Mouse (Mus musculus) neural tube, embryonic 13.5 days (tissue): ENCODE data around the gene Hspa12b. TPM values are rescaled to one million over a fixed set of nuclear protein-coding genes. Genes with fewer than 3 reads are reported as not detected.
A peak's percentile ranks its signal among the peaks of the same experiment; 100 is the strongest.

Experiments used
- ATAC-seq: fragments of 200-750 bp; cut with Nextera tagmentation; 2 replicates; pipeline ENCODE4 v1.8.0; 2017; ENCODE audit warnings: low read depth, mild to moderate bottlenecking, moderate TSS enrichment, moderate library complexity
- H3K27ac ChIP-seq: fragments of 300-500 bp; sonication (generic); replicated peaks from 2 replicates; pipeline ENCODE4 v1.5.1; 2015; ENCODE audit warnings: moderate library complexity, mild to moderate bottlenecking, inconsistent platforms
- H3K27me3 ChIP-seq: fragments of 300-500 bp; sonication (generic); 2 replicates; pipeline ENCODE4 v1.6.1; 2015; ENCODE audit warnings: mild to moderate bottlenecking, inconsistent platforms
- H3K36me3 ChIP-seq: fragments of 300-500 bp; sonication (generic); 2 replicates; pipeline ENCODE4 v1.6.1; 2015; ENCODE audit warnings: mild to moderate bottlenecking, inconsistent platforms
- H3K4me1 ChIP-seq: fragments of 300-500 bp; sonication (generic); replicated peaks from 2 replicates; pipeline ENCODE4 v1.6.1; 2015; ENCODE audit warnings: inconsistent platforms
- H3K4me2 ChIP-seq: fragments of 300-500 bp; sonication (generic); 2 replicates; pipeline ENCODE4 v1.6.1; 2015; ENCODE audit warnings: inconsistent platforms, mild to moderate bottlenecking, moderate library complexity
- H3K4me3 ChIP-seq: fragments of 300-500 bp; sonication (generic); 2 replicates; pipeline ENCODE4 v1.5.1; 2015; ENCODE audit warnings: mild to moderate bottlenecking, inconsistent platforms
- H3K9ac ChIP-seq: fragments of 300-500 bp; sonication (generic); 2 replicates; pipeline ENCODE4 v1.6.1; 2015; ENCODE audit warnings: moderate library complexity, mild to moderate bottlenecking, inconsistent platforms
- H3K9me3 ChIP-seq: fragments of 300-500 bp; sonication (generic); 2 replicates; pipeline ENCODE4 v1.6.1; 2016; ENCODE audit warnings: inconsistent platforms
- WGBS: fragments of 180-500 bp; shearing (Covaris S2); methylation state at CpG from one replicate; pipeline ENCODE4 v1.1.7; 2015; 5-methylcytosine and 5-hydroxymethylcytosine counted together
- polyA plus RNA-seq: library from polyadenylated mRNA; unstranded; fragments of >200 nt; fragmentation: Nextera tagmentation; extraction: Ambion mirVana; gene quantifications from 2 replicates; pipeline ENCODE4 v1.2.1, GENCODE M21; 2015

Gene Hspa12b
- polyA plus RNA-seq: 5.1 and 6.0 TPM in 2 replicates

DNA sequence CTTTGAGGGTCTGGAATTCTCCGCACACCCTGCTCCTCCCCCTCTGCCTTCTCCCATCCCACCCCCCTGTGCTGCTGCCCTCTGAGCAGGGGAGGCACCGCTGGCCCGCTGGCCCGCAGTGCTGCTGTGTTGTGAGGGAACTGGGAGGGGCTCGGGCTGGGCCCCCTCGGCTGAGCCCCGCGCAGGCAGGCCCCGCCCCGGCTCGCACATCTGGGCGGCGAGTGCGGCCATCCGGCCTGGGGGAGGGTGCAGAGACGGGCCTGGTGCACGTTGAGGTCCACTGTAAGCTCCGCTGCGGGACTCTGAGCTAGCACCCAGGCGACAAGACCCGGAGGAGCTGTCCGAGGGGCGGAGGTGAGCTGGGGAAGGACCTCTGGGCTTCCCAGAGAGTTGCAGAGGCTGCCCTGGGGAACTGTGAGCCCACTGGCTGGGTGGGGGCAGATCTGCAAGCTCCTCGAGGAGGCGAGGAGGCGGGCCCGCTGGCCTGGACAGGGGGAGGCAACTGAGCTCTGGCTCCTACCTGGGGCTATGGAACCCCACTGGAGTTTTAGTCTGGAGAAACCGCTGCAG lies at the start of gene Hspa12b:
Hspa12b (plus strand) TSS at position 120 of the 570 bp plus-strand sequence.
- 2% methylated on average over 28 of the region's 28 CpGs for WGBS
- ATAC-seq: peak; percentile 78
- 0 out of 2 replicates have a peak within 1 kb of the TSS, but pooled peaks have one; percentile 38 for H3K27ac ChIP-seq

DNA sequence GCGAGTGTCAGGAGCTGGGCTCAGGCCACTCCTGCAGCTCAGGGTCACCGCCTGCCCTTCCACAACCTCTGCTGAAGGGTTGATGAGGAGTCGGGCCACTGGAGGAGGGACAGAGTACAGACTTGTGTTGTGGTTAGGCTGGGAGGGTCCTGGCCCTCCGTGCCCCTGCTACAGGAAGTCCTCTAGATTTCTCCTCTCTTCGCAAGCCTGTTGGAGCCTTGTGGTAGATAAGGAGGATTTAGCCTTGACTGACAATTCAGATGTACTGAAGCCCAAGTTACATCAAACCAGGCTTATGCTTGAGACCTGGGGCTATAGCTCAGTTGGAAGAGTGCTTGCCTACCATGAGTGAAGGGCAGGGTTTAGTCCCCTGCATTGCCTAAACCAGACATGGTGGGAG lies 46.6 kb upstream of the Hspa12b start:
- Histone ChIP-seq H3K36me3 (no peaks in the 10 kb centered on the region), H3K9me3 (no peaks in the 10 kb centered on the region), H3K9ac (no peak overlapping the region), H3K4me1 (no peaks in the 10 kb centered on the region), H3K4me3 (no peak overlapping the region), H3K27me3 (no peaks in the 10 kb centered on the region), H3K4me2 (no peak overlapping the region), H3K27ac (no peak overlapping the region)
- no peak for ATAC-seq
- 82% methylated on average over 5 of the region's 5 CpGs for WGBS

More for the DNA sequence above, at the start of gene Hspa12b:
- Histone ChIP-seq H3K9me3 (no peaks in the 10 kb centered on the region), H3K27me3 (no peaks in the 10 kb centered on the region), H3K9ac (peak within 1 kb of the TSS; percentile 69), H3K4me1 (peaks cover 17% of the 10 kb centered on the region), H3K36me3 (no peaks in the 10 kb centered on the region), H3K4me2 (peak within 1 kb of the TSS; percentile 70), H3K4me3 (peak within 1 kb of the TSS; percentile 41)

DNA sequence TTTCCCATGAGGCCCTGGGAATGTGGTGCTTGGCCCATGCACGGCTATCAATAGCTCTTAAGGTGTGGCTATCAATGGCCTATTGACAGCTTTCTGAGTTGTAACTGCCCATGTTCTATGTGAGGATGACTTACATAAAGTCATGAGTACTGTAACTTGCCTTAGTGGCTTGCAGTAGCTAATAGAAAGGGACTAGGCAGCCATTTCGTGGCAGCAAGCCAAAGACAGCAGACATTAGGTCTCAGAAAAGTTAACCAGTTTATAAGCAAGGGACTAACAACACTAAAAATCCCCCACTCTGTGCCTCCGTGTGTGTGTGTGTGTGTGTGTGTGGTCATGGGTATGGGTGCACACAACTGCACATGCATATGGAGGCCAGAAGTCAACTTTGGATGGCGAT lies 42.9 kb upstream of the Hspa12b start:
- no peaks in the 10 kb centered on the region for H3K4me1 ChIP-seq
- H3K27ac ChIP-seq: no peak overlapping the region
- no peak overlapping the region for H3K4me3 ChIP-seq
- WGBS: 87% methylated on average over 4 of the region's 4 CpGs
- H3K9ac ChIP-seq: no peak overlapping the region
- H3K36me3 ChIP-seq: no peaks in the 10 kb centered on the region
- H3K4me2 ChIP-seq: no peak overlapping the region
- no peak for ATAC-seq
- no peaks in the 10 kb centered on the region for H3K27me3 ChIP-seq
- no peaks in the 10 kb centered on the region for H3K9me3 ChIP-seq

DNA sequence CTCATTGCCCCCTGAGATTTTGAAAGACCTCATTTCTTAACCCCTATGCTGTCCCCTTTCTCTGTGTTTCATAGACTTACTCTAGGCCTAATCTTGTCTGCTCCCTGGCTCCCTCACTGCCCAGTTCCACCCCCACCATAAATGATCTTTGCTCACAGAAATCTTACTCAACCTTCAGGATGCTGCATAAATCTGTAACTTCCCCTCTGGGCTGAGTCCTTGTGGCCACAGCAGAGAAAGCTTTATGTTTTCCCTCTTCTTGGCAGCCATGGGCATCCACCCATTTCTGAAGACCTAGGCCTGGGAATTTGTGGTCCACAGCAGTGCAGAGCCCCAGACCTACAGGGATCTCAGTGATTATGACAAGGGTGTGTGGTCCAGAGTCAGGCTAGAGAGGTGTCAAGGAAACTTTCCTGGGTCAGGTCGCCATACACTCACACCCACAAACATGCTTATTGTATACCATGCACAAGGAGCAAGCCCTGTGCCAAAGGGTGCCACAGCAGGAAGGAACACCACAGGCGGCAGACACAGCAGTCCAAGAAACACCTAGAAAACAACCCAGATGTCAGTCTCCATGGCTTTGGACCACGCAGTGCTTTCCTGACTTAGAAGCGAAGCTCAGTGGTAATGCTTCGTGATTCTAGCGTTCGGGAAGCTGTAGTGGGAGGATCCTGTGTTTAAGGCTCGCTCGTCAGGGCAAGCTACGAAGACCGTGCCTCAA lies 40.3 kb upstream of the Hspa12b start, which contains the start of gene Siglec1:
Siglec1 (minus strand) TSS at position 99 of the 724 bp plus-strand sequence.
- no peaks in the 10 kb centered on the region for H3K4me1 ChIP-seq
- no peak within 1 kb of the TSS for H3K4me2 ChIP-seq
- H3K9me3 ChIP-seq: no peaks in the 10 kb centered on the region
- no peaks in the 10 kb centered on the region for H3K36me3 ChIP-seq
- H3K4me3 ChIP-seq: no peak within 1 kb of the TSS
- no peak within 1 kb of the TSS for H3K27ac ChIP-seq
- WGBS: 85% methylated on average over 11 of the region's 11 CpGs
- no peaks in the 10 kb centered on the region for H3K27me3 ChIP-seq
- no peak within 1 kb of the TSS for H3K9ac ChIP-seq
- no peak for ATAC-seq

DNA sequence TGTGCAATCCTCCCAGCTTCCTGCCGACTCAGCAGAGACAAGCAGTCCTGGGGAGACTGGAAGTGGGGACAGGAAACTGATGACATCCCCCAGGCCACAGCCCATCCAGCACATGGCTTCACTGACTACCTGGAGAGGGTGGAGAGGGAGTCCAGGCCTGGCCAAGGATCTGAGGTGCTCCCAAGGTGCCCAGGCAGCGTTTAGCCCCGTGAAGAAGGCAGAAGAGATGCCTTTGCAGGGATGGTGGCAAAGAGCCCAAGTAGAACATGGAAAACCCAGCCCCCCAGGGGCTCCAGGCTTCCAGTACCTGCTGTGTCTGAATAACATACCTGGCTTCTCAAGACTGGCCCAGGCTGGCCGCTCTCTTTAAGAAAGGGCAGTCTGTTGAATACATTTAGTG lies 38.5 kb upstream of the Hspa12b start:
- no peak overlapping the region for H3K4me3 ChIP-seq
- 86% methylated on average over 4 of the region's 4 CpGs for WGBS
- ATAC-seq: no peak

DNA sequence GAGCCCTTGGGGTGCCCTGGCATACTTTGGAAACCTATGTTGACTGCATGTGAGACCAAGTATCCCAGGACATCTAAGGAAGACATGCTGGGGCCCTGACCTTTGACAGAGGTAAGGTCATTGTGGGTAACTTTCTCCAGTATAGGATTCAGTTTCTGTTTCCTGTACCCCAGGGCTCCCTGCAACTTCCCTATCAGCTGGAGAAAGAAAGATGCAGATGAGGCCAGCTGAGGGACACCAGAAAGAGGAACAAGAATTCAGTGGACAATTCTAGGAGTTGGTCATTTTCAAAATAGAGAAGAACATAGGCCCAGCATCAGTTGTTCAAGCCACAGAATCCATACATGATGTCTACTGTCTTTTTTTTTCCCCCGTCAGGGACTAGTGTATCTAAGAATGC lies 37.4 kb upstream of the Hspa12b start:
- Histone ChIP-seq H3K4me3 (no peak overlapping the region), H3K4me1 (no peaks in the 10 kb centered on the region), H3K36me3 (no peaks in the 10 kb centered on the region), H3K4me2 (no peak overlapping the region), H3K27me3 (no peaks in the 10 kb centered on the region), H3K9ac (no peak overlapping the region), H3K9me3 (no peaks in the 10 kb centered on the region), H3K27ac (no peak overlapping the region)
- 88% methylated on average over 1 of the region's 1 CpGs for WGBS
- no peak for ATAC-seq

More for the DNA sequence above, 38.5 kb upstream of the Hspa12b start:
- Histone ChIP-seq H3K36me3 (no peaks in the 10 kb centered on the region), H3K9ac (no peak overlapping the region), H3K9me3 (no peaks in the 10 kb centered on the region), H3K4me2 (no peak overlapping the region), H3K27me3 (no peaks in the 10 kb centered on the region), H3K27ac (no peak overlapping the region), H3K4me1 (no peaks in the 10 kb centered on the region)

DNA sequence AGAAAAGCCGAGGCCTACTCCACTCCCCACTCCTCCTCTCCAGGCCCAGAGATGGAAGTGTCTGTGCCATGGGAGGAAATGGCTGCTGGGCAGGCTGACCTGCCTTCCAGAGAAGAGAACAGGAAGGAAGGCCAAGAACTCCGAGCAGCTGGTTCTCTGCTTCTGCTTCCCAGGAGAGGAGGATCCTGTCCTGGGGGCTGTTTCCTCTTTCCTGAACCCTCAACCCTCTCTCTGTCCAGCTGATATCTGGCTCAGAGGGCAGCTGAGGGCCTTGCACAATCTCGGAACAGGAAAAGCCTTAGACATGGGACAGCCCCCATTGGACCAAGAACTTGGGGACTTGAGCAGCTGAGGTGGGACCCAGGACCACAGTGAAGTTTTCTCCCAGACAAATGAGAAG lies 36.2 kb upstream of the Hspa12b start:
- no peak overlapping the region for H3K4me3 ChIP-seq
- no peaks in the 10 kb centered on the region for H3K4me1 ChIP-seq
- no peaks in the 10 kb centered on the region for H3K36me3 ChIP-seq
- no peak overlapping the region for H3K27ac ChIP-seq
- H3K4me2 ChIP-seq: no peak overlapping the region
- no peak for ATAC-seq
- WGBS: 82% methylated on average over 3 of the region's 3 CpGs
- H3K27me3 ChIP-seq: no peaks in the 10 kb centered on the region
- H3K9ac ChIP-seq: no peak overlapping the region
- no peaks in the 10 kb centered on the region for H3K9me3 ChIP-seq

DNA sequence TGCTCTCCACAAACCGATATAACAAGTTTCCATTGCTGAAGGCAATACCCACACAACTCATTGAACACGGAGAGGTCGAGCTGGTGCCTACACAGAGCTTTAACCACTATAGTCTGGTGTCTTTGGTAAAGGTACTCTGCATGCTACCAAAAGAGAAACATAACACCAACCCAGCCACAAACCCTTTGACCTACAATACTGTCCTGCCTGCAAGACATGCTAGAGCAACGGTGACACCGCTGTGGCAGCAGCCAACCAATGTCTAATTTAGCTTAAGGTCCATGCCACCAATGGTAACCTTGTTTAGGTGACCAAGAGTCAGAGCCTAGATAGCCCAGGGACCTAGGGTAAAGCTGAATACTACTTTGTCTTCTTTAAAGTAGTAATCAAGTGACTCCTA lies 33.5 kb upstream of the Hspa12b start:
- 83% methylated on average over 5 of the region's 5 CpGs for WGBS
- no peaks in the 10 kb centered on the region for H3K9me3 ChIP-seq
- no peaks in the 10 kb centered on the region for H3K27me3 ChIP-seq
- ATAC-seq: no peak
- H3K4me2 ChIP-seq: no peak overlapping the region
- 0 out of 2 replicates have a peak, but pooled peaks cover 6% of the 10 kb centered on the region for H3K4me1 ChIP-seq
- no peak overlapping the region for H3K9ac ChIP-seq
- H3K36me3 ChIP-seq: no peaks in the 10 kb centered on the region
- H3K27ac ChIP-seq: no peak overlapping the region
- no peak overlapping the region for H3K4me3 ChIP-seq

DNA sequence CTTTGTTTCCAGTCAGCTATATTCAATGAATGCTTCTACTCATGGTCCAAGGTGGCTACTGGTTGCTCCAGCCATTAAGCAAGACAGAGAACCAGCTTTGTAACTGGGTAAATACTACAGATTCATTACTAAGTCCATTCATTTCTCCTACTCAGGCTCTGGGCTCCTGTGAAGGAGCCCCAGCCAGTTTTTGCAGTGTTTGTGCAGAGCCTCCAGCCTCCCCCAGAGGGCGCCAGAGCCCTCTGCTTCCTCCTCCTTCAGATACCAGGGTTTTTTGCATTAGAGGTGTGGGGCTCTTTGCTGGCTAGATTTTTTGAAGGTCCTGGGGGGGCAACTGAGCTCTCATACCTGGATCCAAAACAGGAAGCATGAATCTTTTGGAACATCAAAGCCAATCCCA lies 32.3 kb upstream of the Hspa12b start:
- Histone ChIP-seq H3K4me3 (no peak overlapping the region), H3K36me3 (no peaks in the 10 kb centered on the region), H3K4me1 (0 out of 2 replicates have a peak, but pooled peaks cover 6% of the 10 kb centered on the region), H3K4me2 (no peak overlapping the region), H3K27me3 (no peaks in the 10 kb centered on the region), H3K9me3 (no peaks in the 10 kb centered on the region), H3K9ac (no peak overlapping the region), H3K27ac (no peak overlapping the region)
- 0 out of 2 replicates have a peak, but pooled peaks have one; percentile 56 for ATAC-seq
- WGBS: 0% methylated on average over 1 of the region's 1 CpGs

DNA sequence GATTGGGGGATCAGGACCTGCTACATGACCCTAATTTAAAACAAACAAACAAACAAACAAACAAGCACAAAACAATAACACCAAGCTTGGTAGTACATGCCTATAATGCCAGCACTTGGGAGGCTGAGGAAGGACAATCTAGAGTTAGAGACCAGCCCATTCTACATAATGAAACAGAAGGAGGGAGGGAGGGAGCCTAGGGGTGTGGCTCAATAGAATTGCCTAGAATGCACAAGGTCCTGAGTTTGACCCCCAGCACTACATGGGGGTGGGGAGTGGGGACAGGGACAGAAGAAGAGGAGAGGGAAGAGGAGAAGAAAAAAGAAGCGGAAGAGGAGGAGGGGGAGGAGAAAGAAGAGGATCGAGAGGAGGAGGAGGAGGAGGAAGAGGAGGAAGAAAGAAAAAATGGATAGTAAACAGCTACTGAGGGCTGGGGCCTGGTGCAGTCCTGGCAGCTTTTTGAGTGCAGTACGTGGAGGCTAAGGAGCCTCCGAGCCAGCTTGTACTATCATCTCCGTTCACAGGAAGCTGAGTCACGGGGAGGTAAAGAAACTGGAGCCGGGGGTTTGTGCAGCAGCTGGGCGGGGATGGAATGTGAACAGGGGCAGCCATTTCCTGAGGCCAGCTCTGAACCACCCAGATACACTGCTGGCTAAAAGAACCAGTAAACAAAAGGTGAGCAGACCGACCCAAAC lies 30.8 kb upstream of the Hspa12b start:
- ATAC-seq: peak; percentile 59; the same call in 1 of the 2 replicates
- WGBS: 11% methylated on average over 9 of the region's 9 CpGs
- Histone ChIP-seq H3K4me3 (no peak overlapping the region), H3K4me2 (peak overlapping the region; percentile 18; the same call in 1 of the 2 replicates), H3K36me3 (no peaks in the 10 kb centered on the region), H3K9me3 (no peaks in the 10 kb centered on the region), H3K27me3 (no peaks in the 10 kb centered on the region), H3K9ac (no peak overlapping the region), H3K4me1 (0 out of 2 replicates have a peak, but pooled peaks cover 6% of the 10 kb centered on the region), H3K27ac (peak overlapping the region; percentile 62)

DNA sequence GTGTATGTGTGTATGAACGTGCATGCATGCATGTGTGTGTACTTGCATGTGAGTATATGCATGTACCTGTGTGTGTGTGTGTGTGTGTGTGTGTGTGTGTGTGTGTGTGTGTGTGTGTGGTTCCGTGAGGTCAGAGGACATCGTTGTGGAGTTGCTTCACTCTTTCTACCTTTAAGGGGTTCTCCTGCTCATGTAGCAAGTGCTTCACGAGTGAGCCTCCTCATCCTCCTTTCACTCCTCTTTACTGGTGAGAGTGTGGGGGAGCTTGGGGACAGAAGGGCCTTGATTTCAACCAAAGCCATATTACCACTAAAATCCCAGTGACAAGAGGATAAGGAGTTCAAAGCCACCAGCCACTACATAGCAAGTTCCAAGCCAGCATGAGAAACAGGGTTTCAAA lies 30.0 kb upstream of the Hspa12b start:
- H3K9me3 ChIP-seq: no peaks in the 10 kb centered on the region
- no peak for ATAC-seq
- H3K27me3 ChIP-seq: no peaks in the 10 kb centered on the region
- 0 out of 2 replicates have a peak, but pooled peaks cover 6% of the 10 kb centered on the region for H3K4me1 ChIP-seq
- H3K4me2 ChIP-seq: no peak overlapping the region
- no peak overlapping the region for H3K9ac ChIP-seq
- H3K27ac ChIP-seq: no peak overlapping the region
- H3K36me3 ChIP-seq: no peaks in the 10 kb centered on the region
- H3K4me3 ChIP-seq: no peak overlapping the region
- WGBS: 79% methylated on average over 4 of the region's 4 CpGs

DNA sequence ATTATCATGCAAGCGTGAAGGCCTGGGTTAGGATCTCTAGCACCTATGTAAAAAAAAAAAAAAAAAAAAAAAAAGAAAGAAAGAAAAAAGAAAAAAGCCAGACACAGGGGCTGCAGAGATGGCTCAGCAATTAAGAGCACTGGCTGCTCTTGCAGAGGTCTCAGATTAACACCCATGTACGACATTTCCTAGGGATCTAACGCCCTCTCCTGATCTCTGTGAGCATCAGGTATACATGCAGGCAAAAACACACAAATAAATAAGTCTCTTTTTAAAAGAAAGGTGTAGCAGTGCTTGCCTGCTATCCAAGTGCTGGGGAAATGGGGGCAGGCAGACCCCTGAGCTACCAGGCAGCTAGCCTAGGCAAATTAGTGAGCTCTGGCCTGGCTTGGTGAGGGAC lies 25.6 kb upstream of the Hspa12b start:
- Histone ChIP-seq H3K36me3 (no peaks in the 10 kb centered on the region), H3K4me2 (no peak overlapping the region), H3K9me3 (no peaks in the 10 kb centered on the region), H3K27ac (no peak overlapping the region), H3K27me3 (no peaks in the 10 kb centered on the region), H3K4me3 (no peak overlapping the region), H3K9ac (no peak overlapping the region), H3K4me1 (no peaks in the 10 kb centered on the region)
- WGBS: 46% methylated on average over 3 of the region's 3 CpGs
- ATAC-seq: no peak
